Mouse (Mus musculus): Measurements from ENCODE around the gene Lgr6. TPM values are rescaled to one million over a fixed set of nuclear protein-coding genes. Genes with fewer than 3 reads are reported as not detected.

Gene Lgr6
- polyA plus RNA-seq, 1 experiment, result 0.21 TPM

DNA sequence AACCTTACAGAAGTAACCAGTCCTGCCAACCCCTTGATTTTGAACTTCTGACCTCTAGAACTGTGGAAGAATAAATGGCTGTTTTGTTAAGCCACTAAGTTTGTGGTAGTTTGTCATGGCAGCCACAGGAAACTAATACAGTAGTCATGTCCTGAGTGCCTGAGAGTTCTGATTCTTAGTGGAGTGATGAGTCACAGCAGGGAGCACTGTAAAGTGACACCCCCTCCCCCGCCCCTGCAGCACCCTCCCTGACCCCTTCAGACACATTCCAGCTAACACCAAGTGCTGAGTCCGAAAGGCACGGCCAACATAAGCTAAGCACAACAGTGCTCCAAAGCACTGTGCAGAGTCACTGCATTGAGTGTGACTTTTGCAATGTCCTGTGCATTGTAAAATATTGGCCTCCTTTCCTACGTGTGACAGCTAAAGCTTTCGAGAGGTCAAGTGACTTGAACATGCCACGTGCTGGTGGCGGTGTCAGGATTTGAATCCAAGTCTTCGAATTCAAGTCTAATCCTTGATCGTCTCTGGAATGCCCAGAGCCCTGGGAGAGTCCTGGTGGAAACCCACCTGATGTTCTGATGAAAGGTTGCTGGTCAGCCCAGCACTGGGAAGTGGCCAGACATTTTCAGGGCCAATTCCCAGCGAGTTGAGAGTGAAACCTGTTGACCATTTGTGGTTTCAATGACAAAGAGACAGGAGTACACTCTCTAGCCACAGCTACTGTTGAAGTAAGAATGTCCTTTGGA, 88.0 kb downstream of the Lgr6 start:
- Histone ChIP-seq H3K4me1 (ENCODE audit: control insufficient read depth, insufficient read depth, insufficient read length) (peaks cover 12% of the 10 kb centered on the region; the same call in 1 of the 2 replicates), H3K27me3 (ENCODE audit: control insufficient read depth, insufficient read depth, low read length) (no peaks in the 10 kb centered on the region; the same call in 1 of the 2 replicates), H3K4me3 (ENCODE audit: extremely low read depth, insufficient read depth, insufficient read length) (no peak overlapping the region), H3K27ac (ENCODE audit: insufficient read depth, low read length) (no peak overlapping the region), H3K36me3 (ENCODE audit: control insufficient read depth, insufficient read depth, low read length) (no peaks in the 10 kb centered on the region)
- 83% methylated on average over 10 of the region's 10 CpGs for WGBS
- TF ChIP-seq CTCF (IDR thresholded peaks at IDR 0.05; ENCODE audit: extremely low read depth, insufficient read depth, insufficient read length, insufficient replicate concordance), result no peak
- no peak for TF ChIP-seq POLR2A (IDR thresholded peaks at IDR 0.05; ENCODE audit: low read depth, low read length)
- no peak for DNase-seq (ENCODE audit: low read depth in 1 of 2, low spot score in 2 of 2)

DNA sequence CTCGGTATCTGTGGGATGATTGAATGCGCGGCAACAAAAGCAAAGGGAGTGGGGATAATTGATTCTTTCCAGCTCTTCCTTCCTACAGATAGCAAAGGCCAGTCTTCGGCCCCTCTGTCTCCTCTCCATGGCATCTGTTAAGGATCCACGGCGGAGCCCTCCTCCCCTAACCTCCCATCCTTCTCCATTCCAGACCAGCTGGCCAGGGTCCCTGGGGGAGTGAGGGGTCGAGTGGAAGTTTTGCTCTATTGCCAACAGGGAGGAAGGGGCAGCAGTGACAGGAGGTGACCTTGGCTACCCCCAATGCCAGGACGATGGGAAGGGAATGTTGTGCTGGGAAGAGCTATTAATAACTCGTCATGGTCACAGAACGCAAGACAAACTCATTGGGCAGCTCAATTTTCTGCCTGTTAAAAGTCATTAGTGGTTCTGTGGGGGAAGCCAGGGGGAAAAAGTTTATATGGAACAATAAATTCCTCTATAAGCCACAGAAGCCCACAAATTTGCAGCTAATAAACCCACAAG, 90.1 kb downstream of the Lgr6 start:
- no peak for TF ChIP-seq POLR2A (IDR thresholded peaks at IDR 0.05; ENCODE audit: low read depth, low read length)
- TF ChIP-seq CTCF (IDR thresholded peaks at IDR 0.05; ENCODE audit: extremely low read depth, insufficient read depth, insufficient read length, insufficient replicate concordance), result no peak
- Histone ChIP-seq H3K4me3 (ENCODE audit: extremely low read depth, insufficient read depth, insufficient read length) (no peak overlapping the region), H3K27ac (ENCODE audit: insufficient read depth, low read length) (no peak overlapping the region), H3K4me1 (ENCODE audit: control insufficient read depth, insufficient read depth, insufficient read length) (peaks cover 8% of the 10 kb centered on the region; the same call in 1 of the 2 replicates), H3K36me3 (ENCODE audit: control insufficient read depth, insufficient read depth, low read length) (no peaks in the 10 kb centered on the region), H3K27me3 (ENCODE audit: control insufficient read depth, insufficient read depth, low read length) (no peaks in the 10 kb centered on the region; the same call in 1 of the 2 replicates)
- 77% methylated on average over 10 of the region's 10 CpGs for WGBS
- DNase-seq (ENCODE audit: low read depth in 1 of 2, low spot score in 2 of 2), result no peak

GRCm38 (mm10) chr1:135012472-135012871, 92.6 kb downstream of the Lgr6 start:
- H3K36me3 ChIP-seq (ENCODE audit: control insufficient read depth, insufficient read depth, low read length), result no peaks in the 10 kb centered on the region
- H3K27ac ChIP-seq (ENCODE audit: insufficient read depth, low read length), result no peak overlapping the region
- DNase-seq (ENCODE audit: low read depth in 1 of 2, low spot score in 2 of 2), result no peak
- no peaks in the 10 kb centered on the region for H3K4me1 ChIP-seq (ENCODE audit: control insufficient read depth, insufficient read depth, insufficient read length)
- TF ChIP-seq POLR2A (IDR thresholded peaks at IDR 0.05; ENCODE audit: low read depth, low read length), result no peak
- TF ChIP-seq CTCF (IDR thresholded peaks at IDR 0.05; ENCODE audit: extremely low read depth, insufficient read depth, insufficient read length, insufficient replicate concordance), result no peak
- no peak overlapping the region for H3K4me3 ChIP-seq (ENCODE audit: extremely low read depth, insufficient read depth, insufficient read length)
- WGBS, result 81% methylated on average over 9 of the region's 9 CpGs
- no peaks in the 10 kb centered on the region for H3K27me3 ChIP-seq (ENCODE audit: control insufficient read depth, insufficient read depth, low read length)

DNA sequence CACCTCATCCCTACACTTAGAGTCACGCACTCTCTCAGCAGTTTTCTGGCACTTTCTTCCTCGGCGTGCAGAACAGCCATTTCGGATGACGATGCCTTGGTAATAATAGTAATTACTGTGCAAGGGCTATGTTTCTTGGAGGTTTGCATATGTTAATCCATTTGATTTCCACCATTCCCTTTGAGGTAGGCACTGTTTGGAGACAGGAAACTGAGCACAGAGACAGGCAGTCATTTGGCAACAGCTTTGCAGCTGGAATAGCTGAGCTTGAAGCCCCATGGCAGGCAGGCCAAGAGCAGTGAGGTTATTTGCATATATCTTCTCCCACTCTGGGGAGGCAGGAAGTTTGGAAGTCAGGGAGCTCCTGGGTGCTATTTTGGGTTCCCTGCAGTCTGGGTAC, 93.2 kb downstream of the Lgr6 start:
- Histone ChIP-seq H3K27me3 (ENCODE audit: control insufficient read depth, insufficient read depth, low read length) (no peaks in the 10 kb centered on the region), H3K4me3 (ENCODE audit: extremely low read depth, insufficient read depth, insufficient read length) (no peak overlapping the region), H3K36me3 (ENCODE audit: control insufficient read depth, insufficient read depth, low read length) (no peaks in the 10 kb centered on the region), H3K4me1 (ENCODE audit: control insufficient read depth, insufficient read depth, insufficient read length) (no peaks in the 10 kb centered on the region), H3K27ac (ENCODE audit: insufficient read depth, low read length) (no peak overlapping the region)
- DNase-seq (ENCODE audit: low read depth in 1 of 2, low spot score in 2 of 2), result no peak
- TF ChIP-seq POLR2A (IDR thresholded peaks at IDR 0.05; ENCODE audit: low read depth, low read length) (no peak), CTCF (IDR thresholded peaks at IDR 0.05; ENCODE audit: extremely low read depth, insufficient read depth, insufficient read length, insufficient replicate concordance) (no peak)
- 94% methylated on average over 5 of the region's 5 CpGs for WGBS

GRCm38 (mm10) chr1:135009833-135010232, 95.2 kb downstream of the Lgr6 start:
- Histone ChIP-seq H3K27me3 (ENCODE audit: control insufficient read depth, insufficient read depth, low read length) (no peaks in the 10 kb centered on the region), H3K4me1 (ENCODE audit: control insufficient read depth, insufficient read depth, insufficient read length) (no peaks in the 10 kb centered on the region), H3K36me3 (ENCODE audit: control insufficient read depth, insufficient read depth, low read length) (no peaks in the 10 kb centered on the region), H3K4me3 (ENCODE audit: extremely low read depth, insufficient read depth, insufficient read length) (no peak overlapping the region), H3K27ac (ENCODE audit: insufficient read depth, low read length) (no peak overlapping the region)
- WGBS, result 76% methylated on average over 3 of the region's 3 CpGs
- DNase-seq (ENCODE audit: low read depth in 1 of 2, low spot score in 2 of 2), result no peak
- TF ChIP-seq POLR2A (IDR thresholded peaks at IDR 0.05; ENCODE audit: low read depth, low read length) (no peak), CTCF (IDR thresholded peaks at IDR 0.05; ENCODE audit: extremely low read depth, insufficient read depth, insufficient read length, insufficient replicate concordance) (no peak)

GRCm38 (mm10) chr1:135005696-135006095, 99.4 kb downstream of the Lgr6 start:
- no peaks in the 10 kb centered on the region for H3K27me3 ChIP-seq (ENCODE audit: control insufficient read depth, insufficient read depth, low read length)
- DNase-seq (ENCODE audit: low read depth in 1 of 2, low spot score in 2 of 2), result no peak
- H3K4me1 ChIP-seq (ENCODE audit: control insufficient read depth, insufficient read depth, insufficient read length), result no peaks in the 10 kb centered on the region
- TF ChIP-seq POLR2A (IDR thresholded peaks at IDR 0.05; ENCODE audit: low read depth, low read length) (no peak), CTCF (IDR thresholded peaks at IDR 0.05; ENCODE audit: extremely low read depth, insufficient read depth, insufficient read length, insufficient replicate concordance) (no peak)
- no peak overlapping the region for H3K27ac ChIP-seq (ENCODE audit: insufficient read depth, low read length)
- H3K4me3 ChIP-seq (ENCODE audit: extremely low read depth, insufficient read depth, insufficient read length), result no peak overlapping the region
- H3K36me3 ChIP-seq (ENCODE audit: control insufficient read depth, insufficient read depth, low read length), result no peaks in the 10 kb centered on the region
- WGBS, result 90% methylated on average over 7 of the region's 7 CpGs

GRCm38 (mm10) chr1:135003346-135003745, 101.7 kb downstream of the Lgr6 start:
- WGBS, result 74% methylated on average over 4 of the region's 4 CpGs
- Histone ChIP-seq H3K36me3 (ENCODE audit: control insufficient read depth, insufficient read depth, low read length) (no peaks in the 10 kb centered on the region), H3K27ac (ENCODE audit: insufficient read depth, low read length) (no peak overlapping the region), H3K4me3 (ENCODE audit: extremely low read depth, insufficient read depth, insufficient read length) (no peak overlapping the region), H3K4me1 (ENCODE audit: control insufficient read depth, insufficient read depth, insufficient read length) (no peaks in the 10 kb centered on the region), H3K27me3 (ENCODE audit: control insufficient read depth, insufficient read depth, low read length) (no peaks in the 10 kb centered on the region)
- no peak for TF ChIP-seq POLR2A (IDR thresholded peaks at IDR 0.05; ENCODE audit: low read depth, low read length)
- TF ChIP-seq CTCF (IDR thresholded peaks at IDR 0.05; ENCODE audit: extremely low read depth, insufficient read depth, insufficient read length, insufficient replicate concordance), result no peak
- no peak for DNase-seq (ENCODE audit: low read depth in 1 of 2, low spot score in 2 of 2)
